Mouse (Mus musculus) CD4-positive, CD25-positive, alpha-beta regulatory T cell, adult 4 months (primary cell): ENCODE measurements around the gene Adm. TPM values are rescaled to one million over a fixed set of nuclear protein-coding genes. Genes with fewer than 3 reads are reported as not detected.
"Not testable (repeated sequence)": the region's sequence is repeated elsewhere in the genome, so short reads cannot be mapped to it uniquely, and the experiment has no call there.

Source experiments
- ATAC-seq: one replicate; pipeline ENCODE4 v1.8.0; 2017
- polyA plus RNA-seq, 2 experiments: library from polyadenylated mRNA; unstranded; fragments of 100-300 nt; shearing (Covaris generic); gene quantifications; one replicate each; pipeline ENCODE4 v1.2.1; 2017

The Adm gene
- polyA plus RNA-seq, 2 experiments from 2014 or later = not detected

DNA sequence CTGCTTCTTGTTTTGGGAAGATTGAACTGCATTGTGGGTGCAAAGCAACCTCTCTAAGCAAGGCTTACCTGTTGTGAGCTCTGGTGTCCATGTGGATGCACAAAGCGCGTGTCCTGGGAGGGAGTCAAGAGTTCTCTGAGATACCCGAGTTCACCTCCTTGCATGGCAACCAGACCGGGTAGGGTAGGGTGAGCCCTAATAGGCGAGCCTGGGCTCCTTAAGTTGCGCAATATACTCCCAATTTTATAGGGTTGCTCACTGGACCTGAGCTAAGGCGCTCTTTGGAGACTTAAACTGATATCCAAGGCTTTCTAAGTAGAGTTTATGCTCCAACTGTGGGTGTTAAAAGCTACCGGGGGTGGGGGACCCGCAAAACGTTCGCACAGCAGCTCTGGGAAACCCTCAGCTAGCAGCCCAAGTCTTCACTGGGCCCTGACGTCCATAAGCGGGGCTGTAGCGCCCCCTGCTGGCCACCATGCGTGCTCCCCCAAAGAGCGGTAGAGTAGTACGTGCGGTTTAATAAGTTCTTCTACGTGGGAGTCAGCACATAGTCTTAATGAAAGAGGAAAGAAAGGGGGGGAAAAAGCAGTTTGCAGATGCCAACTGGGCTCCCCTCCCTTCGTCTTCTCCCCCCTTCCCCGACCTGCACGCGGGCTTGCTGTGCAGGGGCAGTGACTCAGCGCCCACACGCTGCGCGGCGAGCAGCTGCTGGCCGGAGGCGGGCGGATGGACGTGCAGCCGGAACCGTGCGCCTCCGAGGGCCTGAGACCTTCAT is 2.6 kb downstream of the Adm start:
- peak; percentile 78 for ATAC-seq

GRCm38 (mm10) chr7:110631136-110631888 is 3.9 kb downstream of the Adm start:
- ATAC-seq = no peak

- no peak for ATAC-seq
Measured at GRCm38 (mm10) chr7:110635929-110636328, 8.5 kb downstream of the Adm start.

GRCm38 (mm10) chr7:110636559-110636958 is 9.1 kb downstream of the Adm start:
- no peak for ATAC-seq

GRCm38 (mm10) chr7:110638305-110639110 is 11.0 kb downstream of the Adm start:
- no peak for ATAC-seq

- ATAC-seq = no peak
Measured at GRCm38 (mm10) chr7:110639291-110639915, 11.9 kb downstream of the Adm start.

GRCm38 (mm10) chr7:110639958-110640357 is 12.5 kb downstream of the Adm start:
- not testable (repeated sequence) for ATAC-seq

- no peak for ATAC-seq
Measured at GRCm38 (mm10) chr7:110645311-110645710, 17.9 kb downstream of the Adm start.

DNA sequence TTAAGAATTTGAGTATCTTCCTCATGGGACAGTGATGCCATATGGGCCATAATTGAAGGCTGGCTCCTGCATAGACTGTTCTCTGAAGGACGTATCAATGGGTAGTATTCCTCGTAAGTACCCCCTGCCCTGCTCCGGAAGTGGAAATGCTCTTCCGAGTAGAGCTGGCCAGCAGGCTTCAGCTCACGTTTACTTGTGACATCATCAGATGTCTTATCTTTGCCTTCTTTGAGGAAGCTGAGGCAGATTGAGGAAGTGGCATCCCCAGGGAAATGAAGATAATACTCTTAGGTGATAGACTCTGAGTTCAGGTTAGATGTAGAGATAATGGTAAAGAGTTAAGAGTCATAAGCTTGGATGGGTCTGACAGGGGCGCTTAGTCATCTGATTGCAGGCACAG is 18.4 kb downstream of the Adm start:
- ATAC-seq = no peak

GRCm38 (mm10) chr7:110646611-110647407 is 19.3 kb downstream of the Adm start:
- no peak for ATAC-seq

DNA sequence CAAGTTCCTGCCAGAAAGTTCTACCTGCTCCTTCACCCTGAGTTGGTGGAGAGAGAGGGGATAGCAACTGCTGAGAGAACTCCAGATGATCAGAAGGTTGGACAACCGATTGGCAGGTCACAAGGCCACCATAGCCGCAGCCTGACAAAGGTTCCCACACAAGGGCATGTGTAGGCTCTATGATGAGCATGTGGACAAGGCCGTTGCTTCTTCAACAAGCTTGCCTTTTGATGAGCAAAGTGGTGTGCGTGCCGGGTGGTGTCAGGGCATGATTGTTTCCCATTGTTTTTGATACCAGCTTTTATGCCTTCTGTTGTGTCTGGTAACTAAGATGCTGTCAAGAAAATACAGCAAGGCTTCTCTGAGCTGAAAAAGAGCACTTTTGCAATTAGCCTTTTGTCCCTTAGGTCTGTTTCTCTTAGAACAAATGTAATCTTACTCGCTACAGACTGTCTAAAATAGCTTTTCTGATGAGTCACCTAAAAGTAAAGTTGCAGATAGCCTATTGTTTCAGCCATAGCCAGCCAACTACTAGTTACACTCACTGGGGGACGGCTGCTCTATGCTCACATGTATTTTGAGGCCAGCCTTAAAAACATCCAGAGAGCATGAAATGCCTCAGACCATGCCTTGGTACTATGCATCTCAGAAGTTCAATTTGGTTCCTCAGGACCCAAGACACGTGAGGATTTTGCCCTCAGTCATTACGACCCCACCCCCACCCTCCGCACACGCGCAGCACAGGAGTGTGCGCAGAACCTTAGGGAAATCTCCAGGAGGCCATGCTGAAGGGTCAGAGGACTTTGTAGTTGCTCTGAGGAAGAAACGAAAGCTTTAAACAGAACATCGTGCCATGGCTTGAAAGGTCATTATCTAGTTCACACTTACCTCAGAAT is 20.3 kb downstream of the Adm start:
- ATAC-seq = no peak

DNA sequence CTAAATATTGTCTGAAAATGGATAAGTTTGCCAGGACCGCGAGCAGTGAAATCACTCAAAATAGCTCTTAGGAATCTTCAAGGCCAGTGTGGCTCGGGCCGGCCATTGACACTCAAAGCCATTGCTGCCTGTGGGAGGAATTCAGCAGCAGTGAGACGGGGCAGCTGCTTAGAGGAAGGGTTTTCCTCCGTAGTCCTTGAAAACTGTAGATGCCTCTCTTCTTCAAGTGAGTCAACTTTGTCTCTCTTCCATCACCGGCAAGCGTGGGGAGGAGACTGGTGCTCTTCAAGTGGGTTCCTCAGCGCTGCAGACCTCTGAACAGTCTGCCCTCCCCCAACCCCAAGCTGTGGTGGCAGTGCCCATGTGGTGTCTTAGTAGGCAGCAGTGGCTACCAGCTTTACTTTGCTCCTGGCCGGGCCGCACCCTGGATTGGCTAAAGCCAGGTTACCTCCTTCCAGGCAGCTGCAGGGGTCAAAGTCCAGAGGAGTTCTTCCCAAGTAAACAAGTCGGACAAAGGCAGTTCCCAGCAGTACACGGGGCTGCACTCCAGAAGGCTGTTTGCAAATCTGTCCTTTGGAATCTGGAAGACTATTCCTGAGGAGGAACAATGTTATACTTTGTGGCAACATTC is 21.1 kb downstream of the Adm start:
- ATAC-seq = no peak

- ATAC-seq = no peak
Measured at GRCm38 (mm10) chr7:110649133-110649987, 21.9 kb downstream of the Adm start.

DNA sequence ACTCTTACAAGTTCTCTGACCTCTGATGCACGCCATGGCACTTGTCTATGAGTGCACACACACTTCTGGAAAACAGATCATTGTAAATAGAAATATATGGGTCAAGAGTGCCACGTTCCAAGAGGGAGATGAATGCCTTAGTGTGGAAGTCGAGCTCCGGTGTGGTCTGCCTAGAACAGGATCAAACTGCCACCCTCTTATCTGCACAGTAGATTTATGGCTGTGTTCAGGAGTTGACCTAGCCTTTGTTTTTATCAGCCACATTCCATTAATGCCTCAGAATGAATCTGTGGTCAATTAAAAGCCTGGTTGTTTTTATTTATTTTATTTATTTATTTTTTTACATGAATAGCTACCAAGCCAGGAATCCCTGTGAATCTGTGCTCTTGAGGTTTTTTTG is 23.0 kb downstream of the Adm start:
- no peak for ATAC-seq

GRCm38 (mm10) chr7:110651091-110651490 is 23.6 kb downstream of the Adm start:
- ATAC-seq = no peak

DNA sequence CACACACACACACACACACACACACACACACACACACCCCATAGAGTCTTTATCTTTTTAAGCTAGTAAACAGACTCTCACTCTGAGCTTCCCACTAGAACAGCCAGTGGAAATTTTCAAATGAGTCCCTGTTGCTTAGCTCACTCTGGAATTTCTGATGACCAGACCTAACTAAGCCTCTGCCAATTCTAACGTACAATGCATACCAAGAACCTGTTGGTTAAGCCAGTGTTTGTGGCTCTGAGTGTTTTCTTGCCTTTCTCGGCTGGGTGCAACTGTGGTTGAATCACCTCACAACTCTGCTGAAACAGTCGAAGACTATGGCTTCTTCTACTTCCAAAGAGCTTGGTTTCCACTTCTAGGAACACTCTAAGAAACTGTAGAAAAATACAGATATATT is 27.8 kb downstream of the Adm start:
- no peak for ATAC-seq

GRCm38 (mm10) chr7:110655966-110656365 is 28.5 kb downstream of the Adm start:
- ATAC-seq = no peak

- ATAC-seq = no peak
Measured at GRCm38 (mm10) chr7:110658378-110658928, 31.0 kb downstream of the Adm start.

DNA sequence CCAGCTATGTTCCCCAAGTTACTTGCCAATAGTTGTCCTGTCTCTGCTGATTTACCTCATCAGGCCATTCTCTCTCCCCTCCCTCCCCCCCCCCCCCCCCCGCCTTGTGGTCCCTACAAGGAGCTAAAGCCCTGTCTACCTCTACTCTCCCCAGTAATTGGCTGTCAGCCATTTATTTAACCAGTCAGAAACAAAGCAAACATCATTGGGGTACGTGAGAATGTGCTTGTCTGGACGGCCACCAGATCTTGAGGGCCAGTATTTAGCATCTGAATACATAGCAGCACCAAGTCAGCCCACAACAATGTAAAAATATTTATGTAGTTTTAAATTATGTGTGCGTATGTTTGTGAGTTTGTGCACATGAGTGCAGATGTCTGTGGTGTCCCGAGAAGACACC is 39.1 kb downstream of the Adm start:
- ATAC-seq = no peak
